Mouse (Mus musculus) bone marrow macrophage, adult 2 months (primary cell): ENCODE measurements around the gene Hivep3. TPM values are rescaled to one million over a fixed set of nuclear protein-coding genes. Genes with fewer than 3 reads are reported as not detected.

Source experiments
- H3K27ac ChIP-seq: 2 replicates; pipeline ENCODE4 v1.5.1; 2012; ENCODE audit warnings: low read depth, low read length; ENCODE audit not compliant: insufficient read depth
- H3K4me1 ChIP-seq: 2 replicates; pipeline ENCODE4 v1.6.1; 2012; ENCODE audit warnings: low read length; ENCODE audit not compliant: control insufficient read depth, insufficient read depth
- H3K4me3 ChIP-seq: 2 replicates; pipeline ENCODE4 v1.5.1; 2012; ENCODE audit warnings: mild to moderate bottlenecking, low read length, moderate library complexity; ENCODE audit not compliant: insufficient read depth
- CTCF ChIP-seq: IDR thresholded peaks from 2 replicates; pipeline ENCODE4 v1.5.1; 2012; ENCODE audit warnings: low read depth, mild to moderate bottlenecking, low read length, moderate library complexity
- POLR2A ChIP-seq: IDR thresholded peaks from 2 replicates; pipeline ENCODE4 v1.6.1; 2012; ENCODE audit warnings: mild to moderate bottlenecking, low read depth, low read length, borderline replicate concordance
- polyA plus RNA-seq: library from polyadenylated mRNA; stranded (reverse); fragments of >200 nt; gene quantifications from 2 replicates; pipeline ENCODE4 v1.2.4, GENCODE M21; 2012; ENCODE audit not compliant: missing spikeins, insufficient read depth, insufficient read length

Gene Hivep3
- polyA plus RNA-seq, 1 experiment = 19.8 TPM

DNA sequence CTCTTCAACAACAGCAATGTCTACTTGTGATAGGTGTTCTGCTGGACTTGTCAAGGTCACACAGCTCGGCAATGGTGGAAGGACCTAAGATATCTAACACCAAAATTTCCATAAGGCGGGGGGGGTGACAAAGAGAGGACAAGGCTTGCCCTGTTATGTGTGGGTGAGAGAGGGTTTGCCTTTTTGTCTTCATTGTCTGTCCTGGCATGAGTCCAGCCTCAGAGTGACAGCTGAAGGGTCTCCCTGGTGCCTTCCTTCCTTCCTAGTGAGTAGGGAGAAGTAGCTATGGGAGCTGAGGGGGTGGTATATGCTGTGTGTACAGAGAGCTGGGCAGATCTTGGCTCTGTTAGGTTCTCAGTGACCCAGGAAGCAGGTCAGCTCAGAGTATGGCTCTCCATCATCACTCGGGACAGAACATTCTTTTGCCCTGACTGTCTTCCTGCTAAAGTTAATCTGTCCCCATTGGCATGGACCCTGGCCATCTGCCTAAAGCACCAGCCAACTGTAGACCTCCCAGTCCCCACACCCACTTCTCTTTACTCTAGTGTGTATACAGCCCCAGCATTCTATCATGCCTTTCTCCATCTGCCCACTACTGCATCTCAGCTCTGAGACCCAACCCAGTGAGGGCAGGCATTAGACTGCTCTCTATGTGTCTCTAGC lies 255.6 kb downstream of the Hivep3 start:
- Histone ChIP-seq H3K27ac (no peak overlapping the region), H3K4me1 (peaks cover 37% of the 10 kb centered on the region), H3K4me3 (no peak overlapping the region)
- no peak for TF ChIP-seq CTCF
- TF ChIP-seq POLR2A = no peak

DNA sequence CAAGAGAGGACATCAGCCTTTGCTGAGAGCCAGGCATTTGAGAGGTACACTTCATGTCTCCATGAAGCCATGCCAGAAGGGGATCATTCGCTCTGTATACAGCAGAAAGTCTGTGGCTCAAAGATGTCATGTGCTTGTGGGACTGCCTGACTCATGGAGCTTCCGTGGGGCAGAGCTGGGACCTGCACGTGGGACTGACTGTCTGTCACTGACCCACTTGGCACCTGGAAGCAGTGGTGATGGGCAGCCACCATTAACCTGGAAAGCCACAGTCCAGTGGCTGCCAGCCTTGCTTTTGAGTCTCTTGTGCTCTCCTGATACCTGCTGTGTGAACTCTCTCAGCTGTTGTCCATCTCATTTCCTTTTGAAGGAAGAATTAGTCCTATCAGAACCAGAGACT lies 256.8 kb downstream of the Hivep3 start:
- TF ChIP-seq POLR2A = no peak
- no peak for TF ChIP-seq CTCF
- H3K4me1 ChIP-seq = peaks cover 37% of the 10 kb centered on the region
- no peak overlapping the region for H3K27ac ChIP-seq
- H3K4me3 ChIP-seq = no peak overlapping the region

GRCm38 (mm10) chr4:119990841-119991240 lies 257.3 kb downstream of the Hivep3 start:
- H3K4me3 ChIP-seq = no peak overlapping the region
- H3K4me1 ChIP-seq = peaks cover 37% of the 10 kb centered on the region
- TF ChIP-seq CTCF (no peak), POLR2A (no peak)
- H3K27ac ChIP-seq = no peak overlapping the region

DNA sequence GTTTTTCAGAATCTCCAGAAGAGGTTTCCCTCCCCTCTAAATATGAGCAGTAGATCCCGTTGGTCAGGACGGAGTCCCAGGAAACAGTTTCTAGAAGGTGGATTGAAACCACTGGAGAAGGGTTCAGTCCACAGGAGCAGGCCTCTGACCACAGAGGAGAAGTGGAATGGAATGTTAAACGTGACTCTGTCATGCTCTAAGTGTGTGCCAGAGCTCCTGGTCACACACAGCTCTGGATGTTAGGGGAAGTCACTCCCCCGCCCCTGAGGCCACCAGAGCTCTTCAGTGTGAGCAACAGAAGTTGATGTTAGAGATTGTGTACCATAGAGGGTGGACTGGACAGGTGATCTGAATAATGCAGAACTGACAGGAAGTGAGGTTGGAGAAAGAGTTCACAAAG lies 258.2 kb downstream of the Hivep3 start:
- TF ChIP-seq CTCF (no peak), POLR2A (no peak)

GRCm38 (mm10) chr4:119996377-119996776 lies 262.8 kb downstream of the Hivep3 start:
- no peak overlapping the region for H3K27ac ChIP-seq
- TF ChIP-seq CTCF = peak; percentile 17; the same call in 1 of the 2 replicates
- no peak for TF ChIP-seq POLR2A
- H3K4me1 ChIP-seq = peaks cover 10% of the 10 kb centered on the region
- no peak overlapping the region for H3K4me3 ChIP-seq

More for the DNA sequence above, 258.2 kb downstream of the Hivep3 start:
- Histone ChIP-seq H3K4me1 (peaks cover 37% of the 10 kb centered on the region), H3K27ac (no peak overlapping the region), H3K4me3 (no peak overlapping the region)

DNA sequence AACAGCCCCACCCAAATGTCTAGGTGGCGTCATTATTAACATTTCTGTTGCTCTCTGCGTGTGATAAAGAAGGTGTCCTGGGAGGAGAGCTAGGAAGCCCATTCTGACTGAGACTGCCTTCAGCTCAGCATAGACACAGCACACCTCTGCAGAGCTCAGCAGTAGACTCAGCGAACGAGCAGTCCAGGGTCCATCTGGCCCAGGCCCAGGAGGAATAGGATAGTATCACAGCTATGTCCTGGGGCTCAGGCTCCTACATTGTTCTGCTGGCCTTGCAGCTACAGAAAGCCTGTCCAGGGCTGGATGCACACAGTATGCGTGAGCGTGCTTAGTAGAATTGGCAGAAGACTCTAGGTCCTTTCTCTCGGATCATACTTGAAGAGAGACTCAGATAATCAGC lies 263.8 kb downstream of the Hivep3 start:
- TF ChIP-seq CTCF (no peak), POLR2A (no peak)
- H3K4me3 ChIP-seq = no peak overlapping the region
- no peak overlapping the region for H3K27ac ChIP-seq
- H3K4me1 ChIP-seq = peaks cover 1% of the 10 kb centered on the region

- Histone ChIP-seq H3K4me3 (no peak overlapping the region), H3K4me1 (0 out of 2 replicates have a peak, but pooled peaks cover 4% of the 10 kb centered on the region), H3K27ac (no peak overlapping the region)
- no peak for TF ChIP-seq CTCF
- no peak for TF ChIP-seq POLR2A
These were observed 265.3 kb downstream of the Hivep3 start for GRCm38 (mm10) chr4:119998911-119999310.

GRCm38 (mm10) chr4:120000881-120001280 lies 267.3 kb downstream of the Hivep3 start:
- H3K4me1 ChIP-seq = peaks cover 10% of the 10 kb centered on the region
- TF ChIP-seq POLR2A (no peak), CTCF (no peak)
- no peak overlapping the region for H3K4me3 ChIP-seq
- no peak overlapping the region for H3K27ac ChIP-seq

DNA sequence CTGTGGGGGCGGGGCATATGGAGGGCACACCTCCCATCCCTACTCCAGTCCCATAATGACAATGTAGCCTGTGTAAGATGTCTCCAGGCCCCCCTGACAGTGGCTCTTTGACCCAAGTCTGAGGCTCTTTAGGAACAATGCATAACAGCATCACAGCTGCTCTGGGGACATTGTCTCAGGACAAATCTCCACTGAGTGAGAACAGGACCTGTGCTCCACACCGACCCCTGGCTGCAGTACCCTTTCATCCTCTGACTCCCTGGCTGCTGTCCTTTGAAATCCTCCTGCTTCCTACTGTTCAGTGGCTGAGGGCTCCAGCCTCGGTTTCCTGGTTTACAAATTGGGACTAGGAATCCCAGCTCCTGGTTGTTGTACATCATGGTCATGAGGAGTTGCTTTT lies 269.4 kb downstream of the Hivep3 start:
- Histone ChIP-seq H3K27ac (no peak overlapping the region), H3K4me1 (peaks cover 26% of the 10 kb centered on the region), H3K4me3 (no peak overlapping the region)
- no peak for TF ChIP-seq POLR2A

GRCm38 (mm10) chr4:120006046-120006445 lies 272.5 kb downstream of the Hivep3 start:
- Histone ChIP-seq H3K27ac (no peak overlapping the region), H3K4me3 (no peak overlapping the region), H3K4me1 (peaks cover 38% of the 10 kb centered on the region)
- no peak for TF ChIP-seq POLR2A
- TF ChIP-seq CTCF = no peak
